ENCODE assay signal across 9 mouse cellular contexts in genomic region chr7:140922398-140923069, GRCm38 (mm10). TPM values are rescaled to one million over a fixed set of nuclear protein-coding genes. Genes with fewer than 3 reads are reported as not detected.
DNase-seq lines count a peak whose midpoint lies in the region; ATAC-seq and TF ChIP-seq lines count a peak whose summit lies in the region.
"Had no signal": no experiment of that assay in that cellular context is flagged by ENCODE, and none has a peak within 500 bp of the region (broad histone marks: within the 10 kb centered on the region; RNA-seq: fewer than 3 reads in every experiment).

No protein-coding gene starts in this region.

- H3K79me2 ChIP-seq in heart, adult 2 months (replicated peaks; ENCODE audit: control insufficient read depth, insufficient read depth, low read length): no peaks in the 10 kb centered on the region

- peaks cover 4% of the 10 kb centered on the region for H3K4me1 ChIP-seq in heart, adult 2 months (ENCODE audit: control insufficient read depth, insufficient read depth, low read length)
- peaks cover 9% of the 10 kb centered on the region for H3K4me1 ChIP-seq in embryonic facial prominence, embryonic 14.5 days (ENCODE audit: control insufficient read depth, insufficient read depth, low read length)
- H3K4me1 ChIP-seq in hindbrain, embryonic 11.5 days (replicated peaks; ENCODE audit: control insufficient read depth, insufficient read depth, low read length): peaks cover 3% of the 10 kb centered on the region; the same call in 1 of the 2 replicates
- H3K4me1 ChIP-seq in limb, embryonic 13.5 days: peaks cover 13% of the 10 kb centered on the region
- H3K4me1 ChIP-seq in midbrain, embryonic 14.5 days (ENCODE audit: control insufficient read depth, insufficient read depth, low read length): 0 out of 2 replicates have a peak, but pooled peaks cover 11% of the 10 kb centered on the region

- TF ChIP-seq CTCF in heart, adult 2 months (IDR thresholded peaks at IDR 0.05): no peak

- 0 out of 2 replicates have a peak, but pooled peaks have one; percentile 41 for ATAC-seq in embryonic facial prominence, embryonic 14.5 days (ENCODE audit: low read depth)
- no peak for ATAC-seq in hindbrain, embryonic 11.5 days (ENCODE audit: low FRiP score)
- ATAC-seq in limb, embryonic 13.5 days (ENCODE audit: low FRiP score, low read depth): no peak
- no peak for ATAC-seq in midbrain, embryonic 14.5 days (ENCODE audit: low FRiP score, low TSS enrichment)

- intact Hi-C loops in heart, adult 2 months (cut with DNase I): no loop called here
- intact Hi-C loops in heart, postnatal 25 days (cut with DNase I): no loop called here

- no peak overlapping the region for H3K9ac ChIP-seq in heart, adult 2 months (ENCODE audit: low read depth, low read length)
- H3K9ac ChIP-seq in embryonic facial prominence, embryonic 14.5 days (ENCODE audit: low read depth, low read length): 0 out of 2 replicates have a peak overlapping the region, but pooled peaks have one; percentile 8
- H3K9ac ChIP-seq in hindbrain, embryonic 11.5 days (ENCODE audit: low read depth, low read length): peak overlapping the region; percentile 15
- no peak overlapping the region for H3K9ac ChIP-seq in limb, embryonic 13.5 days
- peak overlapping the region; percentile 36; the same call in 1 of the 2 replicates for H3K9ac ChIP-seq in midbrain, embryonic 14.5 days (replicated peaks; ENCODE audit: low read length)

- peak overlapping the region; percentile 30 for H3K4me3 ChIP-seq in heart, adult 2 months
- H3K4me3 ChIP-seq in embryonic facial prominence, embryonic 14.5 days (ENCODE audit: low read depth, low read length): peak overlapping the region; percentile 39
- H3K4me3 ChIP-seq in hindbrain, embryonic 11.5 days (ENCODE audit: low read depth, low read length): peak overlapping the region; percentile 40
- H3K4me3 ChIP-seq in limb, embryonic 13.5 days: peak overlapping the region; percentile 40
- H3K4me3 ChIP-seq in midbrain, embryonic 14.5 days (replicated peaks; ENCODE audit: low read depth, low read length): peak overlapping the region; percentile 40

- H3K4me2 ChIP-seq in embryonic facial prominence, embryonic 14.5 days (ENCODE audit: low read depth, low read length): peak overlapping the region; percentile 74
- H3K4me2 ChIP-seq in hindbrain, embryonic 11.5 days (replicated peaks; ENCODE audit: low read depth, low read length): peak overlapping the region; percentile 64
- H3K4me2 ChIP-seq in limb, embryonic 13.5 days (replicated peaks): peak overlapping the region; percentile 67
- peak overlapping the region; percentile 75 for H3K4me2 ChIP-seq in midbrain, embryonic 14.5 days (ENCODE audit: low read length)

- H3K9me3 ChIP-seq in embryonic facial prominence, embryonic 14.5 days (ENCODE audit: control insufficient read depth, low read length): no peaks in the 10 kb centered on the region
- H3K9me3 ChIP-seq in hindbrain, embryonic 11.5 days (ENCODE audit: control insufficient read depth, low read length): no peaks in the 10 kb centered on the region
- no peaks in the 10 kb centered on the region for H3K9me3 ChIP-seq in limb, embryonic 13.5 days
- no peaks in the 10 kb centered on the region for H3K9me3 ChIP-seq in midbrain, embryonic 14.5 days (ENCODE audit: control insufficient read depth, low read length)

- peak; percentile 64 to 75 for DNase-seq in heart, adult 2 months
- no peak for DNase-seq in heart, postnatal 25 days (ENCODE audit: low spot score)
- DNase-seq in adrenal gland, postnatal 14 days: peak; percentile 77
- no peak for DNase-seq in embryonic facial prominence, embryonic 14.5 days (ENCODE audit: low spot score)
- DNase-seq in hindbrain, embryonic 11.5 days (ENCODE audit: low spot score): peak; percentile 52
- peak; percentile 61 for DNase-seq in midbrain, embryonic 14.5 days
- no peak for DNase-seq in spleen, postnatal 4 days (ENCODE audit: low spot score in 2 of 2)

- TF ChIP-seq EP300 in heart, adult 2 months (IDR thresholded peaks at IDR 0.05; ENCODE audit: insufficient read depth, low read depth, low read length): no peak

- H3K27me3 ChIP-seq in heart, adult 2 months (ENCODE audit: control insufficient read depth, insufficient read depth, low read length): peaks cover 18% of the 10 kb centered on the region
- H3K27me3 ChIP-seq in embryonic facial prominence, embryonic 14.5 days (replicated peaks; ENCODE audit: control insufficient read depth, insufficient read depth, low read length): peaks cover 63% of the 10 kb centered on the region
- peaks cover 48% of the 10 kb centered on the region for H3K27me3 ChIP-seq in hindbrain, embryonic 11.5 days (ENCODE audit: control insufficient read depth, insufficient read depth, low read length)
- H3K27me3 ChIP-seq in limb, embryonic 13.5 days: peaks cover 72% of the 10 kb centered on the region
- peaks cover 49% of the 10 kb centered on the region for H3K27me3 ChIP-seq in midbrain, embryonic 14.5 days (ENCODE audit: control insufficient read depth, insufficient read depth, low read length)

- TF ChIP-seq POLR2A in heart, adult 2 months (IDR thresholded peaks at IDR 0.05; ENCODE audit: insufficient read depth, low read depth, low read length): no peak

- H3K27ac ChIP-seq in heart, adult 2 months: no peak overlapping the region
- no peak overlapping the region for H3K27ac ChIP-seq in embryonic facial prominence, embryonic 14.5 days (replicated peaks; ENCODE audit: low read depth, low read length)
- H3K27ac ChIP-seq in hindbrain, embryonic 11.5 days (ENCODE audit: low read depth, low read length): no peak overlapping the region
- no peak overlapping the region for H3K27ac ChIP-seq in limb, embryonic 13.5 days
- no peak overlapping the region for H3K27ac ChIP-seq in midbrain, embryonic 14.5 days (replicated peaks; ENCODE audit: low read depth, low read length)

- no peaks in the 10 kb centered on the region for H3K36me3 ChIP-seq in heart, adult 2 months (ENCODE audit: control insufficient read depth, insufficient read depth, low read length)
- no peaks in the 10 kb centered on the region for H3K36me3 ChIP-seq in embryonic facial prominence, embryonic 14.5 days (ENCODE audit: control insufficient read depth, insufficient read depth, low read length)
- H3K36me3 ChIP-seq in hindbrain, embryonic 11.5 days (ENCODE audit: control insufficient read depth, insufficient read depth, low read length): no peaks in the 10 kb centered on the region
- no peaks in the 10 kb centered on the region for H3K36me3 ChIP-seq in limb, embryonic 13.5 days
- no peaks in the 10 kb centered on the region for H3K36me3 ChIP-seq in midbrain, embryonic 14.5 days (ENCODE audit: control insufficient read depth, insufficient read depth, low read length)

- WGBS in heart, adult 2 months: 1% methylated on average over 49 of the region's 49 CpGs
- 1% methylated on average over 44 of the region's 49 CpGs for WGBS in embryonic facial prominence, embryonic 14.5 days
- 1% methylated on average over 49 of the region's 49 CpGs for WGBS in hindbrain, embryonic 11.5 days
- WGBS in limb, embryonic 13.5 days: under 1% methylated on average over 49 of the region's 49 CpGs
- under 1% methylated on average over 49 of the region's 49 CpGs for WGBS in midbrain, embryonic 14.5 days

RNA-seq across cellular contexts. Expression of gene Nlrp6, which starts 1.8 kb away (rescaled TPM):
- under 1 TPM in 1 of 2 experiments, not detected in 1; 0.07 TPM for total RNA-seq in heart, adult 2 months (2021)
- 0.04 and 0.06 TPM in 2 replicates for polyA plus RNA-seq in heart, adult 2 months (2012; rRNA removed)
- not detected for total RNA-seq in heart, postnatal 25 days (2021)
- total RNA-seq in adrenal gland, postnatal 14 days (2021): 1.5 and 6.6 TPM in 2 replicates
- 0.19 and 0.42 TPM in 2 replicates for polyA plus RNA-seq in embryonic facial prominence, embryonic 14.5 days (2014; fragmentation: Nextera tagmentation; extraction: Ambion mirVana)
- polyA plus RNA-seq in hindbrain, embryonic 11.5 days (2014; fragmentation: Nextera tagmentation; extraction: Ambion mirVana): 0.06 and 0.17 TPM in 2 replicates
- polyA plus RNA-seq in limb, embryonic 13.5 days (2015; fragmentation: Nextera tagmentation; extraction: Ambion mirVana): 0.05 and 0.06 TPM in 2 replicates
- 0.32 and 0.89 TPM in 2 replicates for polyA plus RNA-seq in midbrain, embryonic 14.5 days (2014; fragmentation: Nextera tagmentation; extraction: Ambion mirVana)

RNA-seq across cellular contexts. Expression of gene Pgghg, which starts 18.7 kb away (rescaled TPM):
- total RNA-seq in heart, adult 2 months (2021): 1 to 10 TPM; 4.0 to 5.8 TPM
- 13.0 and 14.1 TPM in 2 replicates for polyA plus RNA-seq in heart, adult 2 months (2012; rRNA removed)
- total RNA-seq in heart, postnatal 25 days (2021): 1 to 10 TPM; 4.6 to 5.2 TPM
- total RNA-seq in adrenal gland, postnatal 14 days (2021): 26.9 and 28.9 TPM in 2 replicates
- 22.7 and 25.5 TPM in 2 replicates for polyA plus RNA-seq in embryonic facial prominence, embryonic 14.5 days (2014; fragmentation: Nextera tagmentation; extraction: Ambion mirVana)
- polyA plus RNA-seq in hindbrain, embryonic 11.5 days (2014; fragmentation: Nextera tagmentation; extraction: Ambion mirVana): 9.7 and 10.6 TPM in 2 replicates
- polyA plus RNA-seq in limb, embryonic 13.5 days (2015; fragmentation: Nextera tagmentation; extraction: Ambion mirVana): 25.9 and 28.0 TPM in 2 replicates
- 5.0 and 7.4 TPM in 2 replicates for polyA plus RNA-seq in midbrain, embryonic 14.5 days (2014; fragmentation: Nextera tagmentation; extraction: Ambion mirVana)

RNA-seq across cellular contexts. Expression of gene Cox8b, which starts 22.3 kb away (rescaled TPM):
- 1,000 to 10,000 TPM; 2,777 to 3,250 TPM for total RNA-seq in heart, adult 2 months (2021)
- polyA plus RNA-seq in heart, adult 2 months (2012; rRNA removed): 1,727 and 2,194 TPM in 2 replicates
- total RNA-seq in heart, postnatal 25 days (2021): 1,000 to 10,000 TPM; 2,576 to 2,619 TPM
- 3,010 and 3,145 TPM in 2 replicates for total RNA-seq in adrenal gland, postnatal 14 days (2021)
- 55.5 and 92.1 TPM in 2 replicates for polyA plus RNA-seq in embryonic facial prominence, embryonic 14.5 days (2014; fragmentation: Nextera tagmentation; extraction: Ambion mirVana)
- polyA plus RNA-seq in hindbrain, embryonic 11.5 days (2014; fragmentation: Nextera tagmentation; extraction: Ambion mirVana): 0.86 TPM in 1 of 2 replicates, not detected in the other
- 9.3 and 10.0 TPM in 2 replicates for polyA plus RNA-seq in limb, embryonic 13.5 days (2015; fragmentation: Nextera tagmentation; extraction: Ambion mirVana)
- polyA plus RNA-seq in midbrain, embryonic 14.5 days (2014; fragmentation: Nextera tagmentation; extraction: Ambion mirVana): not detected in 2 replicates

RNA-seq across cellular contexts. Expression of gene Ifitm5, which starts 27.6 kb away (rescaled TPM):
- under 1 TPM; 0.32 to 0.34 TPM for total RNA-seq in heart, adult 2 months (2021)
- 1.1 and 2.0 TPM in 2 replicates for polyA plus RNA-seq in heart, adult 2 months (2012; rRNA removed)
- under 1 TPM; 0.47 to 0.59 TPM for total RNA-seq in heart, postnatal 25 days (2021)
- 0.63 and 1.4 TPM in 2 replicates for total RNA-seq in adrenal gland, postnatal 14 days (2021)
- 108 and 179 TPM in 2 replicates for polyA plus RNA-seq in embryonic facial prominence, embryonic 14.5 days (2014; fragmentation: Nextera tagmentation; extraction: Ambion mirVana)
- polyA plus RNA-seq in hindbrain, embryonic 11.5 days (2014; fragmentation: Nextera tagmentation; extraction: Ambion mirVana): 0.27 and 0.54 TPM in 2 replicates
- polyA plus RNA-seq in limb, embryonic 13.5 days (2015; fragmentation: Nextera tagmentation; extraction: Ambion mirVana): 10.7 and 15.2 TPM in 2 replicates
- 0.29 TPM in 1 of 2 replicates, not detected in the other for polyA plus RNA-seq in midbrain, embryonic 14.5 days (2014; fragmentation: Nextera tagmentation; extraction: Ambion mirVana)
- total RNA-seq: layer of hippocampus, adult 18-20 months had no signal

RNA-seq across cellular contexts. Expression of gene Gm45717, which starts 33.2 kb away (rescaled TPM):
- total RNA-seq in heart, adult 2 months (2021): not detected
- polyA plus RNA-seq in heart, adult 2 months (2012; rRNA removed): not detected in 2 replicates
- not detected for total RNA-seq in heart, postnatal 25 days (2021)
- total RNA-seq in adrenal gland, postnatal 14 days (2021): 1.1 TPM in 1 of 2 replicates, not detected in the other
- polyA plus RNA-seq in embryonic facial prominence, embryonic 14.5 days (2014; fragmentation: Nextera tagmentation; extraction: Ambion mirVana): 0.89 TPM in 1 of 2 replicates, not detected in the other
- not detected in 2 replicates for polyA plus RNA-seq in hindbrain, embryonic 11.5 days (2014; fragmentation: Nextera tagmentation; extraction: Ambion mirVana)
- polyA plus RNA-seq in limb, embryonic 13.5 days (2015; fragmentation: Nextera tagmentation; extraction: Ambion mirVana): not detected in 2 replicates
- polyA plus RNA-seq in midbrain, embryonic 14.5 days (2014; fragmentation: Nextera tagmentation; extraction: Ambion mirVana): not detected in 2 replicates
- total RNA-seq: layer of hippocampus, adult 18-20 months had no signal

Comparison
In these comparisons a context has a peak if more than half of its experiments do, and no peak if none do; other contexts are left out.
1. DNase-seq: peak in heart, adult 2 months (2 of 2), adrenal gland, postnatal 14 days (single experiment), hindbrain, embryonic 11.5 days (single experiment) and midbrain, embryonic 14.5 days (single experiment); none in heart, postnatal 25 days (single experiment), embryonic facial prominence, embryonic 14.5 days (single experiment) and spleen, postnatal 4 days (0 of 2).
2. H3K9ac ChIP-seq: peak in embryonic facial prominence, embryonic 14.5 days (single experiment), hindbrain, embryonic 11.5 days (single experiment) and midbrain, embryonic 14.5 days (single experiment); none in heart, adult 2 months (single experiment) and limb, embryonic 13.5 days (single experiment).
3. RNA of gene Cox8b, which starts 22.3 kb away (polyA plus RNA-seq): 1,727 to 2,194 TPM in heart, adult 2 months; 55.5 to 92.1 TPM in embryonic facial prominence, embryonic 14.5 days, 9.3 to 10.0 TPM in limb, embryonic 13.5 days, 0.86 TPM in hindbrain, embryonic 11.5 days and not detected in midbrain, embryonic 14.5 days; every median in the first group is over 10 times any median in the second.
4. Peak in every context shown above with its lines, with median percentiles within 50 percentile points of each other: H3K4me3 ChIP-seq and H3K4me2 ChIP-seq.